ENCODE assay signal across 16 mouse cellular contexts in the genomic region with DNA sequence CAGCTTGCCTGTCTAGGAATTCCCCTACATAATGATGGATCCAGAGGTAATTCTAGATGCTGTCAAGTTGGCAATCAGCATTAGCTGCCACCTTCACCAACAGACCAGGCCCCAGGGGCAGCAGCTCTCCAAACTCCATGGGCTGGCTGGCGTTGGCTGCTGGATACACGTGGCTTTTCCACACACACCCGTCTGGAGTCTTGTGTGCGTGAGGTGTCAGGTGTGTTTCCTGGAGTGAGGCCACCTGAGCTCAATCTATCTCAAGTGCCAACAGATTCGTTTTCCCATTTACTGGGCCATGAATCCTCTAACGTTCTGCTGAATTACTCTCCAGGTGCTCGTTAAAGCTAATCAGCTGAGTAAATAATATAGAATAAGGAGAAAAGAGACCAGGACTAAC.
DNase-seq lines count a peak whose midpoint lies in the region; ATAC-seq and TF ChIP-seq lines count a peak whose summit lies in the region.
"Had no signal": no experiment of that assay in that cellular context is flagged by ENCODE, and none has a peak within 500 bp of the region (broad histone marks: within the 10 kb centered on the region; RNA-seq: fewer than 3 reads in every experiment).

No protein-coding gene starts in this region.

- WGBS in forebrain, embryonic 12.5 days: 33% methylated on average over 7 of the region's 7 CpGs
- 42% methylated on average over 7 of the region's 7 CpGs for WGBS in forebrain, embryonic 11.5 days
- 22% methylated on average over 7 of the region's 7 CpGs for WGBS in limb, embryonic 13.5 days
- WGBS in limb, embryonic 10.5 days: 55% methylated on average over 7 of the region's 7 CpGs
- WGBS in forebrain, embryonic 15.5 days: 24% methylated on average over 7 of the region's 7 CpGs
- WGBS in hindbrain, postnatal 0 days: 37% methylated on average over 7 of the region's 7 CpGs

- H3K4me2 ChIP-seq in forebrain, embryonic 12.5 days: peak overlapping the region; percentile 31
- no peak overlapping the region for H3K4me2 ChIP-seq in forebrain, embryonic 11.5 days (ENCODE audit: low read depth, low read length, severe bottlenecking)
- no peak overlapping the region for H3K4me2 ChIP-seq in limb, embryonic 13.5 days (replicated peaks)
- peak overlapping the region; percentile 25 for H3K4me2 ChIP-seq in forebrain, embryonic 15.5 days (replicated peaks)
- peak overlapping the region; percentile 45 for H3K4me2 ChIP-seq in hindbrain, postnatal 0 days (ENCODE audit: low read depth, low read length)
- H3K4me2 ChIP-seq: liver, embryonic 13.5 days had no signal

- no peaks in the 10 kb centered on the region for H3K36me3 ChIP-seq in forebrain, embryonic 12.5 days (replicated peaks)
- no peaks in the 10 kb centered on the region for H3K36me3 ChIP-seq in forebrain, embryonic 11.5 days (ENCODE audit: control insufficient read depth, insufficient read depth, low read length)
- H3K36me3 ChIP-seq in limb, embryonic 13.5 days: no peaks in the 10 kb centered on the region
- H3K36me3 ChIP-seq in limb, embryonic 10.5 days: no peaks in the 10 kb centered on the region
- H3K36me3 ChIP-seq in forebrain, embryonic 15.5 days: no peaks in the 10 kb centered on the region
- H3K36me3 ChIP-seq in hindbrain, postnatal 0 days (ENCODE audit: insufficient read depth, low read length): no peaks in the 10 kb centered on the region
- H3K36me3 ChIP-seq: G1E; liver, embryonic 13.5 days had no signal

- no peak for ATAC-seq in forebrain, embryonic 12.5 days (ENCODE audit: low FRiP score)
- no peak for ATAC-seq in forebrain, embryonic 11.5 days (replicated peaks; ENCODE audit: low FRiP score)
- peak; percentile 48; the same call in 1 of the 2 replicates for ATAC-seq in limb, embryonic 13.5 days (ENCODE audit: low FRiP score, low read depth)
- ATAC-seq in forebrain, embryonic 15.5 days (replicated peaks): no peak
- ATAC-seq in hindbrain, postnatal 0 days: peak; percentile 44
- ATAC-seq: lung, postnatal 0 days had no signal

- peaks cover 3% of the 10 kb centered on the region; the same call in 1 of the 2 replicates for H3K9me3 ChIP-seq in forebrain, embryonic 12.5 days
- no peaks in the 10 kb centered on the region for H3K9me3 ChIP-seq in forebrain, embryonic 11.5 days (ENCODE audit: control insufficient read depth, low read length)
- H3K9me3 ChIP-seq in limb, embryonic 13.5 days: no peaks in the 10 kb centered on the region
- H3K9me3 ChIP-seq in limb, embryonic 10.5 days (replicated peaks): no peaks in the 10 kb centered on the region
- H3K9me3 ChIP-seq in forebrain, embryonic 15.5 days: no peaks in the 10 kb centered on the region
- H3K9me3 ChIP-seq in hindbrain, postnatal 0 days (ENCODE audit: low read length): no peaks in the 10 kb centered on the region
- H3K9me3 ChIP-seq: G1E; liver, embryonic 13.5 days had no signal

- peaks cover 21% of the 10 kb centered on the region for H3K4me1 ChIP-seq in forebrain, embryonic 12.5 days
- no peaks in the 10 kb centered on the region; the same call in 1 of the 2 replicates for H3K4me1 ChIP-seq in forebrain, embryonic 11.5 days (replicated peaks; ENCODE audit: control insufficient read depth, insufficient read depth, low read length)
- H3K4me1 ChIP-seq in limb, embryonic 13.5 days: peaks cover 19% of the 10 kb centered on the region
- peaks cover 20% of the 10 kb centered on the region for H3K4me1 ChIP-seq in limb, embryonic 10.5 days
- H3K4me1 ChIP-seq in forebrain, embryonic 15.5 days: peaks cover 8% of the 10 kb centered on the region
- H3K4me1 ChIP-seq in hindbrain, postnatal 0 days (ENCODE audit: insufficient read depth, low read length): peaks cover 5% of the 10 kb centered on the region; the same call in 1 of the 2 replicates

- no peak overlapping the region for H3K4me3 ChIP-seq in forebrain, embryonic 12.5 days (replicated peaks)
- H3K4me3 ChIP-seq in forebrain, embryonic 11.5 days (ENCODE audit: low read depth, low read length): no peak overlapping the region
- H3K4me3 ChIP-seq in limb, embryonic 13.5 days: no peak overlapping the region
- no peak overlapping the region for H3K4me3 ChIP-seq in limb, embryonic 10.5 days
- no peak overlapping the region for H3K4me3 ChIP-seq in forebrain, embryonic 15.5 days
- no peak overlapping the region for H3K4me3 ChIP-seq in hindbrain, postnatal 0 days (ENCODE audit: low read length)
- no peak overlapping the region for H3K4me3 ChIP-seq in gastrocnemius, adult 2 months
- H3K4me3 ChIP-seq: liver, embryonic 13.5 days had no signal

- no peak overlapping the region for H3K27ac ChIP-seq in forebrain, embryonic 12.5 days
- no peak overlapping the region for H3K27ac ChIP-seq in forebrain, embryonic 11.5 days (ENCODE audit: low read depth, low read length)
- no peak overlapping the region for H3K27ac ChIP-seq in limb, embryonic 13.5 days
- H3K27ac ChIP-seq in limb, embryonic 10.5 days: no peak overlapping the region
- H3K27ac ChIP-seq in forebrain, embryonic 15.5 days (replicated peaks): no peak overlapping the region
- H3K27ac ChIP-seq in hindbrain, postnatal 0 days: no peak overlapping the region
- H3K27ac ChIP-seq in gastrocnemius, adult 2 months: no peak overlapping the region
- H3K27ac ChIP-seq: liver, embryonic 13.5 days had no signal

- DNase-seq in forebrain, embryonic 11.5 days (ENCODE audit: low spot score): no peak
- no peak for DNase-seq in limb, embryonic 10.5 days (ENCODE audit: low spot score)
- peak; percentile 51 for DNase-seq in hindbrain, postnatal 0 days (ENCODE audit: low spot score)
- no peak for DNase-seq in gastrocnemius, adult 2 months
- DNase-seq: adrenal gland, adult 8-10 months; heart, postnatal 14 days; kidney, adult 11 months; liver, embryonic 13.5 days; right cerebral cortex, adult 18-20 months; spleen, adult 18-20 months; thymus, postnatal 36 days had no signal

- 0 out of 2 replicates have a peak, but pooled peaks cover 2% of the 10 kb centered on the region for H3K27me3 ChIP-seq in forebrain, embryonic 12.5 days
- no peaks in the 10 kb centered on the region for H3K27me3 ChIP-seq in forebrain, embryonic 11.5 days (ENCODE audit: control insufficient read depth, insufficient read depth, low read length)
- H3K27me3 ChIP-seq in limb, embryonic 13.5 days: no peaks in the 10 kb centered on the region
- no peaks in the 10 kb centered on the region for H3K27me3 ChIP-seq in limb, embryonic 10.5 days (ENCODE audit: low read depth, poor library complexity, severe bottlenecking)
- no peaks in the 10 kb centered on the region for H3K27me3 ChIP-seq in forebrain, embryonic 15.5 days
- H3K27me3 ChIP-seq in hindbrain, postnatal 0 days (ENCODE audit: insufficient read depth, low read length): no peaks in the 10 kb centered on the region
- H3K27me3 ChIP-seq: liver, embryonic 13.5 days had no signal

- intact Hi-C loops in gastrocnemius, adult 2 months (cut with DNase I): loop anchor here (10.0 kb wide), 2 partner anchors 88 to 408 kb away; a partner anchor contains a TSS

- no peak for TF ChIP-seq CTCF in hindbrain, postnatal 0 days (IDR thresholded peaks at IDR 0.05; ENCODE audit: low read depth)
- TF ChIP-seq CTCF in gastrocnemius, adult 2 months (IDR thresholded peaks at IDR 0.05): no peak

- no peak overlapping the region for H3K9ac ChIP-seq in forebrain, embryonic 12.5 days
- no peak overlapping the region for H3K9ac ChIP-seq in forebrain, embryonic 11.5 days (ENCODE audit: low read length)
- no peak overlapping the region for H3K9ac ChIP-seq in limb, embryonic 13.5 days
- H3K9ac ChIP-seq in forebrain, embryonic 15.5 days (replicated peaks): no peak overlapping the region; the same call in 1 of the 2 replicates
- no peak overlapping the region for H3K9ac ChIP-seq in hindbrain, postnatal 0 days (replicated peaks; ENCODE audit: low read length)
- H3K9ac ChIP-seq: liver, embryonic 13.5 days had no signal

Comparison
In these comparisons a context has a peak if more than half of its experiments do, and no peak if none do; other contexts are left out.
1. H3K4me2 ChIP-seq: peak in forebrain, embryonic 12.5 days (single experiment), forebrain, embryonic 15.5 days (single experiment) and hindbrain, postnatal 0 days (single experiment); none in forebrain, embryonic 11.5 days (single experiment) and limb, embryonic 13.5 days (single experiment).
2. ATAC-seq: peak in limb, embryonic 13.5 days (single experiment) and hindbrain, postnatal 0 days (single experiment); none in forebrain, embryonic 12.5 days (single experiment), forebrain, embryonic 11.5 days (single experiment) and forebrain, embryonic 15.5 days (single experiment).